Comparison of ENCODE assay signal across 10 mouse cellular contexts in genomic region chr11:90032807-90033206, GRCm38 (mm10). TPM values are rescaled to one million over a fixed set of nuclear protein-coding genes. Genes with fewer than 3 reads are reported as not detected.
DNase-seq lines count a peak whose midpoint lies in the region; ATAC-seq lines count a peak whose summit lies in the region.
"Had no signal": no experiment of that assay in that cellular context is flagged by ENCODE, and none has a peak within 500 bp of the region (broad histone marks: within the 10 kb centered on the region; RNA-seq: fewer than 3 reads in every experiment).

No protein-coding gene starts in this region.

- peaks cover 27% of the 10 kb centered on the region for H3K4me1 ChIP-seq in heart, embryonic 13.5 days
- peaks cover 34% of the 10 kb centered on the region for H3K4me1 ChIP-seq in embryonic facial prominence, embryonic 10.5 days
- peaks cover 9% of the 10 kb centered on the region; the same call in 1 of the 2 replicates for H3K4me1 ChIP-seq in hindbrain, embryonic 14.5 days (replicated peaks; ENCODE audit: control insufficient read depth, insufficient read depth, low read length)
- H3K4me1 ChIP-seq in midbrain, embryonic 13.5 days (replicated peaks), result peaks cover 27% of the 10 kb centered on the region

- no peak for DNase-seq in heart, postnatal 36 days
- DNase-seq in embryonic facial prominence, embryonic 10.5 days (ENCODE audit: low spot score), result no peak
- DNase-seq in hindbrain, embryonic 14.5 days (ENCODE audit: low spot score), result no peak
- no peak for DNase-seq in right cerebral cortex, postnatal 14 days
- no peak for DNase-seq in gastrocnemius, postnatal 4 days (ENCODE audit: low spot score in 2 of 2)
- DNase-seq in adrenal gland, adult 8-10 months, result no peak
- DNase-seq: adrenal gland, postnatal 14 days; kidney, postnatal 25 days had no signal

- H3K27me3 ChIP-seq in heart, embryonic 13.5 days (replicated peaks), result peaks cover 28% of the 10 kb centered on the region
- peaks cover 31% of the 10 kb centered on the region for H3K27me3 ChIP-seq in embryonic facial prominence, embryonic 10.5 days (replicated peaks; ENCODE audit: low read depth, poor library complexity, severe bottlenecking)
- peaks cover 15% of the 10 kb centered on the region for H3K27me3 ChIP-seq in hindbrain, embryonic 14.5 days (ENCODE audit: control insufficient read depth, insufficient read depth, low read length)
- H3K27me3 ChIP-seq in midbrain, embryonic 13.5 days, result peaks cover 28% of the 10 kb centered on the region

- 6% methylated on average over 8 of the region's 8 CpGs for WGBS in heart, embryonic 13.5 days
- whole genome bisulfite sequencing in embryonic facial prominence, embryonic 10.5 days, result 23% methylated on average over 8 of the region's 8 CpGs
- WGBS in hindbrain, embryonic 14.5 days, result 28% methylated on average over 8 of the region's 8 CpGs
- 22% methylated on average over 8 of the region's 8 CpGs for WGBS in midbrain, embryonic 13.5 days

- H3K36me3 ChIP-seq in heart, embryonic 13.5 days, result peaks cover 14% of the 10 kb centered on the region
- H3K36me3 ChIP-seq in embryonic facial prominence, embryonic 10.5 days (replicated peaks), result peaks cover 13% of the 10 kb centered on the region
- no peaks in the 10 kb centered on the region; the same call in 1 of the 2 replicates for H3K36me3 ChIP-seq in hindbrain, embryonic 14.5 days (replicated peaks; ENCODE audit: control insufficient read depth, insufficient read depth)
- H3K36me3 ChIP-seq in midbrain, embryonic 13.5 days, result no peaks in the 10 kb centered on the region

- peak overlapping the region; percentile 53 for H3K4me3 ChIP-seq in heart, embryonic 13.5 days
- peak overlapping the region; percentile 45 for H3K4me3 ChIP-seq in embryonic facial prominence, embryonic 10.5 days
- peak overlapping the region; percentile 2; the same call in 1 of the 2 replicates for H3K4me3 ChIP-seq in hindbrain, embryonic 14.5 days (replicated peaks; ENCODE audit: low read length)
- H3K4me3 ChIP-seq in midbrain, embryonic 13.5 days (replicated peaks), result no peak overlapping the region

- H3K9me3 ChIP-seq in heart, embryonic 13.5 days, result peaks cover 9% of the 10 kb centered on the region; the same call in 1 of the 2 replicates
- H3K9me3 ChIP-seq in embryonic facial prominence, embryonic 10.5 days, result peaks cover 8% of the 10 kb centered on the region
- H3K9me3 ChIP-seq in hindbrain, embryonic 14.5 days (ENCODE audit: control insufficient read depth, low read length), result no peaks in the 10 kb centered on the region
- no peaks in the 10 kb centered on the region for H3K9me3 ChIP-seq in midbrain, embryonic 13.5 days

- intact Hi-C loops in heart, postnatal 36 days (cut with DNase I), result no loop called here

- H3K9ac ChIP-seq in heart, embryonic 13.5 days, result peak overlapping the region; percentile 71
- no peak overlapping the region for H3K9ac ChIP-seq in hindbrain, embryonic 14.5 days
- no peak overlapping the region for H3K9ac ChIP-seq in midbrain, embryonic 13.5 days (replicated peaks)

- no peak for ATAC-seq in heart, embryonic 13.5 days (ENCODE audit: extremely low read depth, insufficient number of reproducible peaks, low FRiP score, low TSS enrichment)
- ATAC-seq in hindbrain, embryonic 14.5 days (ENCODE audit: low FRiP score), result no peak
- no peak for ATAC-seq in midbrain, embryonic 13.5 days

- H3K27ac ChIP-seq in heart, embryonic 13.5 days (replicated peaks), result no peak overlapping the region
- no peak overlapping the region for H3K27ac ChIP-seq in embryonic facial prominence, embryonic 10.5 days (replicated peaks)
- H3K27ac ChIP-seq in hindbrain, embryonic 14.5 days, result no peak overlapping the region
- no peak overlapping the region for H3K27ac ChIP-seq in midbrain, embryonic 13.5 days

- H3K4me2 ChIP-seq in heart, embryonic 13.5 days, result peak overlapping the region; percentile 73
- peak overlapping the region; percentile 33 for H3K4me2 ChIP-seq in hindbrain, embryonic 14.5 days (replicated peaks)
- peak overlapping the region; percentile 29 for H3K4me2 ChIP-seq in midbrain, embryonic 13.5 days (replicated peaks)

RNA-seq across cellular contexts. Expression of gene Tmem100, which starts 2.7 kb away (rescaled TPM):
- polyA plus RNA-seq in heart, embryonic 13.5 days (2015; fragmentation: Nextera tagmentation; extraction: Ambion mirVana), result 11.4 and 12.3 TPM in 2 replicates
- total RNA-seq in heart, postnatal 36 days (2021), result 10 to 100 TPM; 13.2 to 22.4 TPM
- 7.0 and 7.7 TPM in 2 replicates for polyA plus RNA-seq in embryonic facial prominence, embryonic 10.5 days (2016; fragmentation: Nextera tagmentation; extraction: Ambion mirVana)
- 13.4 and 15.0 TPM in 2 replicates for polyA plus RNA-seq in hindbrain, embryonic 14.5 days (2014; fragmentation: Nextera tagmentation; extraction: Ambion mirVana)
- polyA plus RNA-seq in midbrain, embryonic 13.5 days (2015; fragmentation: Nextera tagmentation; extraction: Ambion mirVana), result 5.6 and 6.9 TPM in 2 replicates
- 10 to 100 TPM; 20.2 to 30.9 TPM for total RNA-seq in gastrocnemius, postnatal 4 days (2021)
- total RNA-seq in adrenal gland, adult 8-10 months (2022), result 1 to 10 TPM; 1.9 to 3.9 (median 3.3) TPM

RNA-seq across cellular contexts. Expression of gene Pctp, which starts 30.1 kb away (rescaled TPM):
- 11.3 and 12.9 TPM in 2 replicates for polyA plus RNA-seq in heart, embryonic 13.5 days (2015; fragmentation: Nextera tagmentation; extraction: Ambion mirVana)
- 1 to 10 TPM; 3.5 to 4.2 TPM for total RNA-seq in heart, postnatal 36 days (2021)
- polyA plus RNA-seq in embryonic facial prominence, embryonic 10.5 days (2016; fragmentation: Nextera tagmentation; extraction: Ambion mirVana), result 16.9 and 19.4 TPM in 2 replicates
- 0.73 and 1.6 TPM in 2 replicates for polyA plus RNA-seq in hindbrain, embryonic 14.5 days (2014; fragmentation: Nextera tagmentation; extraction: Ambion mirVana)
- polyA plus RNA-seq in midbrain, embryonic 13.5 days (2015; fragmentation: Nextera tagmentation; extraction: Ambion mirVana), result 2.5 and 2.6 TPM in 2 replicates
- total RNA-seq in gastrocnemius, postnatal 4 days (2021), result 1 to 10 TPM; 2.6 to 3.1 TPM
- total RNA-seq in adrenal gland, adult 8-10 months (2022), result 1 to 10 TPM; 8.0 to 9.5 (median 8.6) TPM
